Mouse (Mus musculus) ES-E14 (cell line): ENCODE measurements around the gene Gzme.

Experiments used
- CHD2 ChIP-seq: IDR thresholded peaks from 2 replicates; pipeline ENCODE4 v1.6.1; 2014; ENCODE audit warnings: mild to moderate bottlenecking, low read depth, low read length, inconsistent platforms
- HCFC1 ChIP-seq: IDR thresholded peaks from 2 replicates; pipeline ENCODE4 v1.6.1; 2012; ENCODE audit warnings: low read length, inconsistent platforms, borderline replicate concordance; ENCODE audit not compliant: insufficient read depth
- MAFK ChIP-seq: IDR thresholded peaks from 2 replicates; pipeline ENCODE4 v1.6.1; 2014; ENCODE audit warnings: mild to moderate bottlenecking, low read depth, low read length, inconsistent platforms; ENCODE audit not compliant: insufficient read depth
- ZNF384 ChIP-seq: IDR thresholded peaks from 2 replicates; pipeline ENCODE4 v1.6.1; 2012; ENCODE audit warnings: low read depth, low read length, inconsistent platforms

DNA sequence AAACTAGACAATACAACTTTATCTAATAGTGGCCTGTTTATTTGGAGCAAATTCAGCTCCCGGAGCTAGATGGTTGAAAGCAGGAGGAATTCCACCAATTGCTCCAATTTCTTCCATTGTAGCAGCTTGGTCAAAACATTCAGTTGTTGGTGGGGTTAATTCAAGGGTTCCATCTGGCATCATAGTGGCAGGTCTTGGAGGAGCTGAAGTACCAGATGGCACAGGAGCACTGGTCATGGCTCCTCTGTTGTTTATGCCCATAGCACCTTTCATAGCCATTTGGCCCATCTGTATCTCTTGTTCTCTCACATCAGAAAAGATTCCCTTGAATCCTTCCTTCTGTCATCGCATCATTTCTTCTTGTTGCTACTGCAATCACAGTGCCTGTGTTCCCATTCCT lies 41.7 kb upstream of the Gzme start:
- TF ChIP-seq CHD2 (no peak), ZNF384 (no peak), MAFK (no peak), HCFC1 (no peak)
